Mouse (Mus musculus) Patski (cell line): ENCODE data around the gene Ndrg4. TPM values are rescaled to one million over a fixed set of nuclear protein-coding genes. Genes with fewer than 3 reads are reported as not detected.
A peak's percentile ranks its signal among the peaks of the same experiment; 100 is the strongest.

Experiments used
- ATAC-seq: fragments of 100-300 bp; one replicate; pipeline ENCODE4 v1.8.0; 2021
- CTCF ChIA-PET: fragments of 350-600 bp; sonication (Branson Sonifier 250); formaldehyde crosslinking; loops from one replicate; lab custom pipeline; 2022; ENCODE audit warnings: inconsistent platforms; lab: Charles Lee
- POLR2A ChIA-PET: fragments of 350-600 bp; sonication (Branson Sonifier 250); formaldehyde crosslinking; loops from one replicate; lab custom pipeline; 2022; ENCODE audit warnings: antibody characterized with exemption, inconsistent platforms; lab: Charles Lee
- DNase-seq: peaks from one replicate; pipeline ENCODE4 v3.0.0-alpha.2; 2011; ENCODE audit warnings: low read depth, low spot score
- H3K27me3 ChIP-seq: fragments of 371-371 bp; one replicate; pipeline ENCODE4 v1.5.1; 2021
- CTCF ChIP-seq: fragments of 100-300 bp; IDR thresholded peaks from one replicate; pipeline ENCODE4 v1.5.1; 2021
- in situ Hi-C: fragments of 300-500 bp; cut with MboI; formaldehyde crosslinking; loops from 3 replicates; pipeline ENCODE4 v1.11.1; 2018; ENCODE audit warnings: low pct_unique_long_range_greater_than_20kb, mixed read lengths
- polyA plus RNA-seq: library from polyadenylated mRNA; unstranded; gene quantifications from one replicate; pipeline ENCODE4 v1.2.3, GENCODE M21; 2021

Gene Ndrg4
- polyA plus RNA-seq, 1 experiment from 2014 or later = 26.6 TPM

GRCm38 (mm10) chr8:95677591-95678023, 827 bp downstream of the Ndrg4 start:
- no peak for TF ChIP-seq CTCF
- no peak for ATAC-seq
- peaks cover 22% of the 10 kb centered on the region for H3K27me3 ChIP-seq
- ChIA-PET CTCF (no interaction called here), POLR2A (no interaction called here)
- in situ Hi-C loops = loop anchor here (25.0 kb wide), 1 partner anchor 340 kb away; the partner anchor contains the start of genes Usb1 and Zfp319
- no peak for DNase-seq

GRCm38 (mm10) chr8:95678024-95678611, 1.3 kb downstream of the Ndrg4 start:
- ATAC-seq (peak; percentile 41), DNase-seq (no peak)
- no peak for TF ChIP-seq CTCF
- in situ Hi-C loops = loop anchor here (25.0 kb wide), 1 partner anchor 341 kb away; the partner anchor contains the start of genes Usb1 and Zfp319
- ChIA-PET CTCF (no interaction called here), POLR2A (no interaction called here)
- H3K27me3 ChIP-seq = peaks cover 22% of the 10 kb centered on the region

GRCm38 (mm10) chr8:95688073-95688672, 11.4 kb downstream of the Ndrg4 start:
- ChIA-PET POLR2A (no interaction called here), CTCF (interaction anchor here (2.1 kb wide), 1 partner anchor 9 kb away, joined by 6 read pairs; no protein-coding TSS in a partner anchor)
- TF ChIP-seq CTCF = no peak
- DNase-seq (no peak), ATAC-seq (no peak)
- H3K27me3 ChIP-seq = peaks cover 29% of the 10 kb centered on the region
- in situ Hi-C loops = loop anchor here (25.0 kb wide), 1 partner anchor 351 kb away; the partner anchor contains the start of genes Usb1 and Zfp319

GRCm38 (mm10) chr8:95690929-95691541, 14.3 kb downstream of the Ndrg4 start:
- ATAC-seq = no peak
- CTCF ChIA-PET = no interaction called here
- POLR2A ChIA-PET = no interaction called here
- in situ Hi-C loops = loop anchor here (25.0 kb wide), 1 partner anchor 354 kb away; the partner anchor contains the start of genes Usb1 and Zfp319
- H3K27me3 ChIP-seq = peaks cover 34% of the 10 kb centered on the region
- no peak for DNase-seq
- TF ChIP-seq CTCF = no peak

GRCm38 (mm10) chr8:95694631-95695030, 17.9 kb downstream of the Ndrg4 start:
- ChIA-PET POLR2A (no interaction called here), CTCF (interaction anchor here (1.1 kb wide), 1 partner anchor 93 kb away, joined by 3 read pairs; no protein-coding TSS in a partner anchor)
- ATAC-seq (no peak), DNase-seq (no peak)
- in situ Hi-C loops = loop anchor here (5.0 to 25.0 kb wide), 2 partner anchors 92 to 357 kb away; partner anchors contain the start of genes Usb1 and Zfp319
- TF ChIP-seq CTCF = no peak
- H3K27me3 ChIP-seq = peaks cover 44% of the 10 kb centered on the region

- ATAC-seq = no peak
- peaks cover 41% of the 10 kb centered on the region for H3K27me3 ChIP-seq
- no peak for TF ChIP-seq CTCF
- CTCF ChIA-PET = interaction anchor here (0.8 to 2.7 kb wide), 13 partner anchors 8 to 156 kb away, joined by 3 to 31 read pairs (median 6); no protein-coding TSS in a partner anchor
- no peak for DNase-seq
- in situ Hi-C loops = loop anchor here (5.0 to 25.0 kb wide), 2 partner anchors 94 to 359 kb away; partner anchors contain the start of genes Usb1 and Zfp319
- POLR2A ChIA-PET = no interaction called here
Observed at GRCm38 (mm10) chr8:95696661-95697060, 19.9 kb downstream of the Ndrg4 start.

- in situ Hi-C loops = loop anchor here (5.0 to 25.0 kb wide), 2 partner anchors 95 to 360 kb away; partner anchors contain the start of genes Usb1 and Zfp319
- CTCF ChIA-PET = interaction anchor here (0.7 to 2.7 kb wide), 17 partner anchors 8 to 156 kb away, joined by 3 to 31 read pairs (median 4); no protein-coding TSS in a partner anchor
- H3K27me3 ChIP-seq = peaks cover 43% of the 10 kb centered on the region
- ATAC-seq = peak; percentile 82
- TF ChIP-seq CTCF = no peak
- POLR2A ChIA-PET = no interaction called here
- no peak for DNase-seq
Observed at GRCm38 (mm10) chr8:95697128-95697527, 20.3 kb downstream of the Ndrg4 start.

GRCm38 (mm10) chr8:95698179-95698578, 21.4 kb downstream of the Ndrg4 start:
- no peak for TF ChIP-seq CTCF
- peaks cover 43% of the 10 kb centered on the region for H3K27me3 ChIP-seq
- ChIA-PET CTCF (interaction anchor here (1.1 to 2.6 kb wide), 6 partner anchors 9 to 112 kb away, joined by 3 to 31 read pairs (median 12); no protein-coding TSS in a partner anchor), POLR2A (interaction anchor here (0.6 to 0.7 kb wide), 2 partner anchors 21 to 757 kb away, joined by 4 to 5 read pairs; no protein-coding TSS in a partner anchor)
- ATAC-seq (no peak), DNase-seq (no peak)
- in situ Hi-C loops = loop anchor here (5.0 to 25.0 kb wide), 2 partner anchors 96 to 361 kb away; partner anchors contain the start of genes Usb1 and Zfp319

GRCm38 (mm10) chr8:95700282-95700681, 23.5 kb downstream of the Ndrg4 start:
- DNase-seq (no peak), ATAC-seq (no peak)
- in situ Hi-C loops = no loop called here
- H3K27me3 ChIP-seq = peaks cover 39% of the 10 kb centered on the region
- ChIA-PET POLR2A (no interaction called here), CTCF (no interaction called here)
- no peak for TF ChIP-seq CTCF

GRCm38 (mm10) chr8:95701809-95702208, 25.0 kb downstream of the Ndrg4 start:
- H3K27me3 ChIP-seq = peaks cover 38% of the 10 kb centered on the region
- no peak for ATAC-seq
- TF ChIP-seq CTCF = no peak
- no peak for DNase-seq
- POLR2A ChIA-PET = no interaction called here
- in situ Hi-C loops = no loop called here
- CTCF ChIA-PET = interaction anchor here (2.1 kb wide), 1 partner anchor 102 kb away, joined by 7 read pairs; no protein-coding TSS in a partner anchor
